In the genomic region with DNA sequence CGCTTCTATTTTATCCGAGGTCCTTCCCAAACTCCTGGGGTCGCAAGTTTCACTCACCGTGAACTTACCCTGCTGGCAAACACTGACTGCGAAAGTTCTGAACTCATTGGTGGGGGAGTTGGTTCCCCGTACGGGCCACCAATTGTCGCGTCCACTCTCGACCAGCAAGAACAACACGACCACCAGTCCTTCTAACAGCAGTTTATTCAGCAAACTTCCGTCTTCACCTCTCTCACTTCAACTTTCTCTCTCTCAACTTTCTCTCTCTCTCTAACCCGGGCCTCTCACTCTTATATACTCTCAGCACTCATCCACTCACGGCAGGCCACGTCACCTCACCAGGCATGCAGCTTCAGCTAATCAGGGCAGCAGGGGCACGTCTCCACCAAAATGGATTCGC, we compare ENCODE assay signal across 3 mouse cellular contexts. TPM values are rescaled to one million over a fixed set of nuclear protein-coding genes. Genes with fewer than 3 reads are reported as not detected.
"Had no signal": no experiment of that assay in that cellular context is flagged by ENCODE, and none has a peak within 500 bp of the region (broad histone marks: within the 10 kb centered on the region; RNA-seq: fewer than 3 reads in every experiment).

No protein-coding gene starts in this region.

RNA-seq across cellular contexts. Expression of a gene that starts 37.9 kb away (rescaled TPM):
- total RNA-seq: megakaryocyte, adult 5-6 weeks; neutrophil, adult 5-6 weeks had no signal
- polyA plus RNA-seq: macrophage had no signal
